Mouse (Mus musculus) small intestine, adult 2 months (tissue): ENCODE data around the gene Acp7.

ENCODE experiments used
- CTCF ChIP-seq: fragments of 200-500 bp; IDR thresholded peaks from 2 replicates; pipeline ENCODE4 v1.5.1; 2012; ENCODE audit warnings: low read depth, mild to moderate bottlenecking, control low read depth, inconsistent platforms, low read length, moderate library complexity, mixed read lengths; ENCODE audit not compliant: insufficient replicate concordance, insufficient read length; ENCODE audit errors: extremely low read depth
- POLR2A ChIP-seq: fragments of 200-500 bp; IDR thresholded peaks from 2 replicates; pipeline ENCODE4 v1.6.1; 2012; ENCODE audit warnings: low read depth, mild to moderate bottlenecking, control low read depth, inconsistent platforms, low read length, moderate library complexity

GRCm38 (mm10) chr7:28586663-28587411 is 44.3 kb downstream of the Acp7 start:
- TF ChIP-seq CTCF, result no peak
- no peak for TF ChIP-seq POLR2A
